Mouse (Mus musculus) megakaryocyte, adult 5-6 weeks (primary cell): Measurements from ENCODE around the gene St6gal1. TPM values are rescaled to one million over a fixed set of nuclear protein-coding genes. Genes with fewer than 3 reads are reported as not detected.

ENCODE experiments used
- ATAC-seq: 2 replicates; pipeline ENCODE4 v1.8.0; 2016; ENCODE audit warnings: mild to moderate bottlenecking, inconsistent platforms; ENCODE audit not compliant: poor library complexity, severe bottlenecking
- total RNA-seq, 2 experiments: library from RNA; stranded (forward) in 1 of 2; stranded (reverse) in 1 of 2; fragments of 153-499, 151-499 nt in 1 of 2; fragments of 221-1000, 200-1000 nt in 1 of 2; gene quantifications; 2 replicates each; pipeline versions ENCODE4 v1.2.3 to v1.2.4; 2015 to 2017

Gene St6gal1
- total RNA-seq, 2 experiments from 2014 or later: 2.3 to 2.4 TPM

DNA sequence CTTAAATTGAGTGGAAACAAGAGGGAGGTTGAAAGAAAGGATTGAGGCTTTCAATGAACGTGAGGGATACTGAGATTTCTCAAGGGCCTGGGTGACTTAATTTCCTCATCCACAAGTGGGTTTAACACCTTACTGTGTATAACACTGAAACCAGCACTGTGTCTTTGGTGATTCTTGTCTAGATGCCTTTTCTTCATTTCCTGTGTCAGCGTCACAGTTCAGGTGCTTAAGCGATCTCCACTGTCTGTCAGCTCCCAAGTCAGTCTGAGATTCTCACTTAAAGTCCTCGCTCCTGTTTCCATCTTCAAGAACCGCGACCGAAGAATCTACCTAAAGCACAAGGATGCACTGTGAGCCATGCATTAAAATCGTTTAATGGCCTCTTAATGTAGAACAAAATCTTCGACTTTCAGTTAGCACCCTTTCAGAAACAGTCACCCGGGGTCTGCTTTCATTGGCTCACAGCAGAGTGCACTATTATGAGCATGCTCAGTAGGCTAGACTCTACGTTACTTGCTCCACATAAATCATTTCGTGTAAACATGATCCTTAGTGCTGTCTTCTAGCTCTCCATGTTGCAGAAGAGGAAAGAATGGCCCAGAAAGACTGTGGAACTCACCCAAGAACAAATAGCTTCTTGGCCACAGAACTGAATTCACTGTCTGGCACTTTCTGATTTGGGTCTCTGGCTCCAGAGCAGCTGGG is 1.2 kb upstream of the St6gal1 start:
- ATAC-seq: no peak

DNA sequence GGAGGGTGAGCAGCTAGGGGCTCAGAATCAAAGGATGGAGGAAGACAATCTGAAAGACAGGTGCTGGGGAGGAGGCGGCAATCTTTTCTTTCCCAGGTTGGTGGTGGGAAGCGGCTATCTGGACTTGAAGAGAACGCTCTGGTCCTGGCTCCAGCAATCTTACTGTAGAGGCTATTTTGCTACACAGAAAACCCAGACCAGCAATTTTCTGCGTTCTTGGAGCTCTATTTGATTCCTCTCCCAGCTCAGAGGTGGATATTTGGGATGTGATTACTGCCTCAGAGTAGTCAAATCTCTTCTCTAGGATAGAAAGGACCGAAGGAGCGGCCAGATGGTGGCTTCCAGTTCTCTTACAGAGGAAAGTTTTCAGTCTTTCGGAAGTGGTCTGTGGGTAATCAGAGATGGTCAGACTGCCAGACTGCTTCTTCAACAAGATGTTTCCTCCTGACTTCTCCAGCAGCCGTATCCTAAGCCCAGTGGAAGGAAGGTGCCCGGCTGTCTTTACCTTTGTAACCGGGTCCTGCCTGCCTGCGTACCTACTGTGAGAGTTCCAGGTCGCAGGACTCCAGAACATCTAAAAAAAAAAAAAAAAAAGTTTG is 570 bp upstream of the St6gal1 start:
- ATAC-seq: no peak

DNA sequence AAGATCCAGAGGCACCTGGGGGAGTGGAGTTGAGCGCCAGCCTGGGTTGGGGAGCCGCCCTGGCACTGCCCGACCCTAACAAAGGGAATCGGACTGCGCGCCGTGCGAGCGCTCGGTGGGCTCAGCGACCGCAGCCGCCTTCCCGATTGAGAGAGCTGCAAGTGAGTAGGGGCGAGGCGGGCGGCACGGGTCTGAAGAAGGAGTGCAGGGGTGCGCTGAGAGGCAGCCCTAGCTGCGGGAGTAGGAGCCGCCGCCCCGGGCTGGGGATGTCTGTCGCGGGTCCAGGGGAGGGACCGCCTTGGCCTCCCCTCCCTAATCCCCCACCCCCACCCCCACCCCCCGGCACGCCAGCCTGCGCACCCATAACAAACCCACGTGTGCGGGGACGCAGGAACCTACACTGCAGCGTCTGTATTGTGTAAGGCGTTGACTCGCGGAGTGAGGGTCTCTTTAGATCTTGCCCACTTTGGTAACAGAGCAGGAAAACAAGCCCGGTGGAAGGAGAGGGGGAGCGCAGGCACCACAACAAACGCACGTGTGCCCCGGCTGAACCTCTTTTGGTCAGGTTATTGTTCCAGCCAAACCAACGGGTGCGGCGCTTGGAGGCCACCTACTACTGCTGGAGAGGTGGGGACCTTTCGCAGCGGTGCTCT is 655 bp downstream of the St6gal1 start:
- peak; percentile 35 for ATAC-seq

DNA sequence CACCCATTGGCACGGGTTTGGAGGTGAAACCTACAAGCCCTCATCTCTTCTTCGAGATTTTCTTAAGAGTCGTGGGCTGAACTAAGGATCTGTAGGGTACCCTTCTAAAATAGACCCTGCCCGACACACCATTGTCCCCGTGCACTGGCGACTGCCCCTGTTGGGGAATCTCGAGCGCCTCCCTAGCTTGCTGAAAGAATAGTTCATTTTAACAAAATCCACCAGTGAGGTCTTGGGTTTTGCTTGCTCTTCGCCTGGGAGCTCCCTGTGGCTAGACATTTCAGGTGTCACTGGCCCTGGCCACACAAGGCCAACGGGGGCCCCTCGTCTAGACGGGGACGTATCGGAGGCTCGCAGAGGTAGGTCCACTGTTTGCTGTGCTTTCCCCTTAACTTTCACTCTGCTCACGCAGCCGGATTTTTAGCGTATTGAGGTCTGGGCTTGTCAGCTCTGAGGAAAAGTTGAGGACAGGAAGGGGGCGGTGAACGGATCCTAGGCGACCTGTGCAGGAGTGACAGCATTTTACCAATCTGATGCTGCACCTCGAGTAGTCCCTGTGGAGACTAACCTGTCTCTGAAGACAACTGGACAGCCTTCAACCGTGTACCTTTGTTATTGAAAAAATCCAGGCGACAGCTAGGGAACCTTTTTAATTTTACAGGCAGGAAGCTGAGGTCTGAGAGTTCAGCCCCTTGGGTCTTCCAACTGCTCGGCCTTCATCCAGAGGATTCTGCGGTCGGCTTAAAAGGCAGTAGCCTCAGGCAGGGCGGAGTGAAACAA is 1.5 kb downstream of the St6gal1 start:
- peak; percentile 27 for ATAC-seq

DNA sequence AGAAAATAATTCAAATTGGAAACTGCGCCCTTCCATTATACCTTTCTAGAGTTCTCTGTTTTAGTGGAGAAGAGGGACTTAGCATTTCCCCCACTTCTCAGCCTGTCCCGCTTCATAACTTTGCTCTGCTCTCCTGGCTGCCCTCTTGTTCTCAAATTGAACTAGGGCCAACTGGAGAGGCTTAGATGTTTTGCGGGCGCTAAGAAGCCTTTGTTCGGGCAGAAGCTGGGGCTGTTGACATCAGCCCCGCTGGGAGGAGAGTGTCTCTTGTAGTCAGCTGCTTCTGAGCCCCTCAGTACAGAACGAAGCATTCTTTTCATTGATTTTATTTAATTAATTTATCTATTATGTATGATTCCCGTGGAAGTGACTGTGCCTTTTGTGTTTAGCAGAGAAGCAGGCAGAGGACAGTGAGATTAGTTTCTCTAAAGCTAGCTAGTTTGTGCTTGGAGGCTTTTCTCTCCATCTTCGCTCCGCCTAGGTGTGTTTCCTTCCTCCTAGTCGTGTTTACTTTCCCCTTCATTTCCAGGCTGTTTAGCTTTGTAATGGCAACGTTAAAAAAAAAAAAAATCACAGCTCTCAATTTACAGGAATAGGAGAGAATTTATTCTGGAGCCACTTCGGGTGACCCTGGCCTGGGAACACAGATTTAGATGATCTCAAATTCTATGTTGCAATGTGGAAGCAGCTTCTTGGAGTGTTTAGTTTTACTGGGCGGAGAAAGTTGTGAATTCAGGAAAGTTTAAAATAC is 2.2 kb downstream of the St6gal1 start:
- ATAC-seq: no peak

DNA sequence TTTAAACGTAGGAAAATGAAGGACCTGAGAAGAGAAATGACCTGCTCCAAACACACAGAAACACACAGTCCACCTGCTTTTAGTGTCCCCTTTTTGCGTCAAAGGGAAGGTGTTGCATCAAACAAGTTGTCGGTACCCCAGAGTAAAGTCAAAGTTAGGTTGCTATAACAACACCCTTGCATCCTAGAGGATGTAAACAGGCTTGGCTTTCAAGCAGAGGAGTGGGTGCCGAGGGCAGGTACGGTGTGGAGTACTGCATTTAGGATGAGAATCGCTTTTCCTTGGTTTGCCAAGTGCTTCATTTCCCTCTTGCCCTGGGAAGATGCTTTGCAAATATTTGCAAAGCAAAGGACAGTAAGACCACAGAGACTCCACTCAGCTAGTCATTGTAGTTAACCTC is 3.3 kb downstream of the St6gal1 start:
- no peak for ATAC-seq

GRCm38 (mm10) chr16:23228486-23228885 is 3.9 kb downstream of the St6gal1 start:
- ATAC-seq: no peak

DNA sequence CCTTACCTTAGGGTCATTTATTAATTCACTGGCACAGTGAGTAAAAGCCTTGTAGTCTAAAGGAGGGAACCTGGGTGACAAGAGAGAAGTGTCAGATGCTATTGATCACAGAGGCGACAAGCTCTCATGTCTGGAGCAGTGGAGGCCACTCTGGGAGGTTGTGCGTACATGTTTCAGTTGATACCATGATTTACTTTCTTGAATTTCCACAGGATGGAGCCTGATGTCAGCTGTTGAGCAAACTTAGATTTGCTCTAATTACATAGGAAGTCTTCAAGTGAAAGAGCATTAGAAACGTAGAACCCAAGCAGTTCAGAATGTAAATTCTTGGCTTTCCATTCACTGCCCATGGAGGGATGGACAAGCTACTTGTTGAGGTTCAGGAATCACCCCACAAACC is 5.4 kb downstream of the St6gal1 start:
- ATAC-seq: no peak

GRCm38 (mm10) chr16:23231168-23231567 is 6.6 kb downstream of the St6gal1 start:
- ATAC-seq: no peak

DNA sequence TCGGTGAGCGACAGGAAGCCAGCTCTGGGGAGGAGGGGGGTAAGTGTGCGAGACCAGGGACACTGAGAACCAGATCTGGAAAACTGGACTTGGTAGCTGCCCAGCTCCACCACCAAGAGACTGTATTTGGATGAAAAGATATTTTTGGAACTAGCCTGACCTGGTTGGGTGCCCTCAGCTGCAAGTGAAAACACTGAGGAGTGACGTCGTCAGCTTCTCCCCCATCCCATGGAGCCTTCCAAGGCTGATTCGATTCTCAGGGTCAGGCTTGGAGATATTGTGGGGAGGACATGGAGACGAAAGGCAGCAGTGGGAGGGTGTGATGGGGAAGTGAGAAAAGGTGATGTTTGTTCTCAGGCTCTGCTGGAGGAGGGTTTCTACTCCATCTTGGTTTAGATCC is 8.2 kb downstream of the St6gal1 start:
- no peak for ATAC-seq

DNA sequence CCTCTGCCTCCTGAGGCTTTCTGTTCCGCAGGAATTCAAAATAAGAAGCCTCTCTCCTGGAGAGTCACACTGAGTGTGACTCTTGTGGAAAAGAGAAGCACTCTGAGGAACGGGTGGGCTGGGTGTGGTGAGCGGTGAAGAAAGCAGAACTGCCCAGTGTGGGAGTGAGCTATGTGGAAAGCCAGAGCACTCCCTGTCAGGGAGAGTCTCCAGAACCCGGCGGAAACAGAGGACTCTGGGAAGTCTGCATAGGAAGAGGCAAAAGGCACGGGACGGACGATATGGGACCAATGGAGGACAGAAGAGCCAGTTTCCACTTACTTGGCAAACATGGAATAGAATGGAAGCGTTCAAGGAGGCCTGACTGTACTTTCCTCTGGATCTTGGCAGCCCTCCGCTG is 9.0 kb downstream of the St6gal1 start:
- ATAC-seq: peak; percentile 98

DNA sequence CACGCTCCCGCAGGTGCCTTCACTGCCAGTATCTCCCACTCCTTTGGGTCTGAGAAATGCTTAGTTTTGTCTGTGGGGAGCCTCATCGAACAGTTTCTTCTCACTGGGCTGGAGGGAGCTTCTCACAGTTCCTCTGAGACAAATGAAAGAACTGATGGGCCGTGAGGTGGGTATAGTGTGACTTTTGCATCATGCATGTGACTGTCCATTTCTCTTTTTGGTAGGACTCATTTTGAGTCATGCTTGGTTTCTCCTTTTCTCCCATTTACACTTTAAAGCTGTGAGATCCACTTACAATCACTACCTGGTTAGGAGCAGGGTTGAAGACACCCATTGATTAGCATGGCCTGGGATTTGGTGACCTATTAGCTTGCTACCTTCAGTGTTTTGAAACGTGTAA is 10.0 kb downstream of the St6gal1 start:
- no peak for ATAC-seq

DNA sequence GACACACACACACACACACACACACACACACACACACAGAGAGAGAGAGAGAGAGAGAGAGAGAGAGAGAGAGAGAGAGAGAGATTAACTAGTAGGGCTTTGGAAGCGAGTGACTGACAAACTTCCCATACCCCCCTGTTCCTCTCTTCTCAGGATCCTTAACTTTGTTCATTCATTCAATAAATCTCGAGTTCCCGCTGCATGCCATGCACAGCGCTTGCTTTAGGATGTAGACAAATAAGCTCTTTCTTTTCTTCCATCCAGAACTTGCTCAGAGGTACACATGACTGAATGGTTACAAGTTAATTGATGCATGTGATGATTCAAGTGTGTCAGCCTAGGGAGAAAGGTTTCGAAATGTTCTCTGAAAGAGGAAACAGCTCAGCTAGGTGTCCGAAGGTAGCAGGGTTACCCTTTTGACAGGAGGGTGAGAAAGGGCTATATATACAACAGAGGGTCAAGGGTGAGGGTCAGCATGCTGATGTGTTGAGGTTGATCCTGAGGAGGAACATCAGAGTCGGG is 10.7 kb downstream of the St6gal1 start:
- ATAC-seq: peak; percentile 30; the same call in 1 of the 2 replicates

- ATAC-seq: no peak
Measured at GRCm38 (mm10) chr16:23239583-23239982, 15.0 kb downstream of the St6gal1 start.

GRCm38 (mm10) chr16:23240049-23240949 is 15.8 kb downstream of the St6gal1 start:
- no peak for ATAC-seq

DNA sequence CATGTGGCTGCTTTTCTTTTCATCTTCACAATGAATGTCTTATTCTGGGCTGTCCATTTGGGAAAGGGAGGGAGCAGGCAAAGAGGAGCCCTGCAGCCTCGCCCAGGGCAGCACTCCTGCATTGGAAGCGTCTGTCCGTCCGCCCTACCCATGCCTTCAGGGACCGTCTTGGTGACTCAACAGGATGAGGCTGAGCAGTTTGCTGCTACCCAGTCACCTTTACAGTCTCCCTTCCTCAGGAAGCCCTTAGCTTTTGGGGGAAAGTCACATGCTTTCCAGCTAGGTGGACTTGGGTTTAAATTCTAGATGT is 16.4 kb downstream of the St6gal1 start:
- no peak for ATAC-seq

DNA sequence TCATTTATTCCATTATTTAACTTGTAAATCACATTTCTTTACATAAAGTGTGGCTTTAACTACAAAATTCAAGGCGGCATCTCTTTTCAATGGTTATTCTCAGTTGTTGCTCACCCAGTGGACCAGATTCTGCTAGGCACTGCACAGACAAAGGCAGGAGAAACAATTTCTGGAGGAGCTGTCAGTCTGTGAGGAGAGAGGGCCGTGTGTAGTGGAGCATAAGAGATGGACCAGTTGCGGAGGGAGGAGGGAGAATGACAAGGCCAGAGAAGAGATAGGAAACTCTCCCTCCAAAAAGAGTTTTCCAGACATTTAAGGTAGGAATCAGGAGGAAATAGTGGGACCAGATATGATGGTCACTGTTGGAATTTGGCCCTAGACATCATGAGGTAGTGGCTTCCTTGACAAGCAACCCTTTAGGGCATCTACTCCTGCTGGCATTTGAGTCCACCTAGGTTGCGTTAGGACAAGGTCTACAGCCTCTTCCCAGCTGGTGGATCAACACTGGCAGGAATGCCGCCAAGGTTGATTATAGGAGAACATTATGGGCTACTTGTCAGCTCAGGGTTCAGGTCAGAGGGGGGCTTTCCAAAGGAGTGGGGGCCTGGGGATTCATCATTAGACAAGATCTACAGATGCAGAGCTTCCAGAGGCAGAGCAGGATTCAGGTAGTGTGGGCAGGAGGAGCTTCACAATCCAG is 19.3 kb downstream of the St6gal1 start:
- ATAC-seq: no peak

GRCm38 (mm10) chr16:23244486-23244885 is 19.9 kb downstream of the St6gal1 start:
- ATAC-seq: no peak

DNA sequence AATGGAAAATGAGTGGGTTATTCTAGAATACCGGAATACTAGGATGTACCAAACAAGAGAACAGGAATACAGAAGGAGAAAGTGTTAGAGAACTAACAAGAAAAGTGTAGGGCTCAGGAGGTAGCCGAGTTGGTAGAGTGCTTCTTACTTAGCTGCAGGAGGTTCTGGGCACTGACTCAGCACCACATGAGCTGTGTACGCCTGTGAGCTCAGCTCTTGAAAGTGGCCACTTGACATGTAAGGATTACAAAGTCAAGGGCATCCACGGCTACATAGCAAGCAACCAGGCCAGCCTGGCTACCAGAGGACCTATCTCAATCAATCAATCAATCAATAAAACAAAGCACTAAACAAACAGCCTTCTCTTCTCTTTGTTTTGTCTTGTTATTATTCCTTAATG is 24.7 kb downstream of the St6gal1 start:
- ATAC-seq: no peak
